Mouse (Mus musculus) liver, adult 2 months (tissue): Measurements from ENCODE around the gene Pknox1. TPM values are rescaled to one million over a fixed set of nuclear protein-coding genes. Genes with fewer than 3 reads are reported as not detected.
"Not testable (repeated sequence)": the region's sequence is repeated elsewhere in the genome, so short reads cannot be mapped to it uniquely, and the experiment has no call there.

Experiments
- DNase-seq: peaks from one replicate; pipeline ENCODE4 v3.0.0-alpha.2; 2011; ENCODE audit warnings: low read depth, low spot score; ENCODE audit errors: extremely low read depth
- H3K27ac ChIP-seq: fragments of 200-500 bp; replicated peaks from 2 replicates; pipeline ENCODE4 v1.5.1; 2012; ENCODE audit warnings: low read depth, mild to moderate bottlenecking, control low read depth, inconsistent platforms, low read length; ENCODE audit not compliant: insufficient read depth
- H3K27me3 ChIP-seq: fragments of 200-500 bp; 2 replicates; pipeline ENCODE4 v1.6.1; 2012; ENCODE audit warnings: mild to moderate bottlenecking, moderate library complexity, low read length, inconsistent platforms; ENCODE audit not compliant: control insufficient read depth, insufficient read depth
- H3K36me3 ChIP-seq: fragments of 200-500 bp; 2 replicates; pipeline ENCODE4 v1.6.1; 2012; ENCODE audit warnings: low read length, inconsistent platforms; ENCODE audit not compliant: control insufficient read depth, insufficient read depth
- H3K4me1 ChIP-seq: fragments of 200-500 bp; 2 replicates; pipeline ENCODE4 v1.6.1; 2011; ENCODE audit warnings: low read length; ENCODE audit not compliant: control insufficient read depth, insufficient read depth
- H3K4me3 ChIP-seq: fragments of 200-500 bp; 2 replicates; pipeline ENCODE4 v1.5.1; 2011; ENCODE audit warnings: low read depth, mild to moderate bottlenecking, control low read depth, low read length, moderate library complexity; ENCODE audit not compliant: insufficient read depth
- H3K79me2 ChIP-seq: fragments of 200-500 bp; 2 replicates; pipeline ENCODE4 v1.6.1; 2012; ENCODE audit warnings: inconsistent platforms, mild to moderate bottlenecking, low read length, moderate library complexity; ENCODE audit not compliant: control insufficient read depth, insufficient read depth
- H3K9ac ChIP-seq: fragments of 200-500 bp; 2 replicates; pipeline ENCODE4 v1.6.1; 2012; ENCODE audit warnings: low read depth, mild to moderate bottlenecking, control low read depth, inconsistent platforms, low read length
- CTCF ChIP-seq: fragments of 200-500 bp; IDR thresholded peaks from 2 replicates; pipeline ENCODE4 v1.5.1; 2011; ENCODE audit warnings: low read depth, low read length, control low read depth
- POLR2A ChIP-seq: fragments of 200-500 bp; IDR thresholded peaks from 2 replicates; pipeline ENCODE4 v1.6.1; 2011; ENCODE audit warnings: low read length, control low read depth; ENCODE audit not compliant: insufficient read depth; ENCODE audit errors: extremely low read depth
- WGBS: fragments of 180-500 bp; shearing (Covaris S2); methylation state at CpG from one replicate; pipeline ENCODE4 v1.1.7; 2018; 5-methylcytosine and 5-hydroxymethylcytosine counted together
- polyA plus RNA-seq: library from polyadenylated mRNA; depleted of rRNA; stranded (reverse); fragments of >200 nt; gene quantifications from 2 replicates; pipeline ENCODE4 v1.2.3, GENCODE M21; 2012
- total RNA-seq: library from RNA; depleted of rRNA; stranded (reverse); fragments of >200 nt; gene quantifications from 2 replicates; pipeline ENCODE4 v1.2.3, GENCODE M21; 2014

Pknox1 gene
- total and polyA plus RNA-seq, 2 experiments, result 10.3 to 10.7 TPM

GRCm38 (mm10) chr17:31546444-31547196 lies 17.9 kb upstream of the Pknox1 start:
- Histone ChIP-seq H3K79me2 (no peaks in the 10 kb centered on the region), H3K27me3 (no peaks in the 10 kb centered on the region), H3K9ac (no peak overlapping the region), H3K36me3 (no peaks in the 10 kb centered on the region), H3K27ac (no peak overlapping the region), H3K4me1 (no peaks in the 10 kb centered on the region), H3K4me3 (no peak overlapping the region)
- DNase-seq, result no peak
- TF ChIP-seq CTCF, result no peak
- TF ChIP-seq POLR2A, result no peak
- WGBS, result 87% methylated on average over 9 of the region's 9 CpGs

DNA sequence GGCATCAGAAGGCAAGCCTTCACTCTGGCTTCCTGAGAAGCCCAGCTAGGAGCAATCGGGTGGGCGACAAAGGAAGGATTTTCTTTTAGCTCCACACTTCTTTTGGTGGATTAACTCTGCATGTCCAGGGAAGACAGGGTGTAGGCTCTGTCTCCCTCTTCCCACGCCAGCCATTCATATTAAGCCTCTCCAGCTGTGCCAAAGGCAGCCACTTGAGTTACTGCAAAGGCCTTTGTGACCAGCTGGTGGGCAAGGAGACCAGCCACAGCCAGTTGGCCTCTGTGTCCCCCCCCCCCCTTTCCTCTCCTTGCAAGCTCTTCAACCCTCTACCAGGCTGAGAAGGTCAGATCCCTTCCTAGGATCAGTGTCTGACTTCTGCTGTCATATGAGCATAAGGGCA lies 16.6 kb upstream of the Pknox1 start:
- Histone ChIP-seq H3K79me2 (no peaks in the 10 kb centered on the region), H3K36me3 (no peaks in the 10 kb centered on the region), H3K9ac (no peak overlapping the region), H3K4me3 (no peak overlapping the region), H3K4me1 (no peaks in the 10 kb centered on the region), H3K27ac (no peak overlapping the region), H3K27me3 (no peaks in the 10 kb centered on the region)
- DNase-seq, result no peak
- TF ChIP-seq CTCF, result no peak
- TF ChIP-seq POLR2A, result no peak
- 87% methylated on average over 3 of the region's 3 CpGs for WGBS

DNA sequence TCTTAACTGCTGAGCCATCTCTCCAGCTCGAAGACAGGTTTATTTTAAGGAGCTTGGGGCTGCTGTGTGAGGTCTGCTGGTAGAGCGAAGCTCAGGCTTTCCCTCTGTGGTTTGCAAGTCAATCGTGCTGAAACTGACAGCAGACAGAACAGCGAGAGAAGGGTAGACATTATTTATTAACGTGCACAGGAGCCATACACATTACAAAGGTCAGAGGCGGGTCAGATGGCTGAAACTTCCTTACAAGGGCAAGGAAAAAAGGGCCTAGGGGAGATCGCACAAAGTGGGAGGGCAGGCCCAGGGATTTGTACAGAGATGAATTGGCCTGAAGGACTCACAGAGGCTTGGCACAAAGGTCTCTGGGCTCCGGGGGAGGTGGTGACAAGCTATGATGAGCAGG lies 15.1 kb upstream of the Pknox1 start:
- no peak for DNase-seq
- no peak overlapping the region for H3K27ac ChIP-seq

DNA sequence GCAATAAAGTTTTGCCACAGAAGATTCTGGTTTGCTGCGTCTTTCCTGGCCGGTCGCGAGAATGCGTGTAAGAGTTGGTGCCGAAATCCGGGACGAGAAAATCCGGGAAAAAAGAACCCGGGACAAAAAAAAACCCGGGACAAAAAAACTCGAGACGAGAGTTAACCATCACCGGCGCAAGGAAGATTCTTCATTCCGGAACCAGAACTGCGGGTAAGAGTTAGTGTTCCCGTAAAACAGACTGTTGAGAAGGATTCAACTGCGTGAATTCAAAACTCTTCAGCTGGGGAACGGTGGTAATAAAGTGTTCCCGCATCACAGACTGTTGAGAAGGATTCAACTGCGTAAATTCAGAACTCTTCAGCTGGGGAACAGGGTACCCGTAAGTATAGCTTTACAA lies 11.9 kb upstream of the Pknox1 start:
- not testable (repeated sequence) for H3K4me1 ChIP-seq, H3K27ac ChIP-seq, H3K9ac ChIP-seq, H3K27me3 ChIP-seq, H3K36me3 ChIP-seq, H3K4me3 ChIP-seq, H3K79me2 ChIP-seq, DNase-seq
- 92% methylated on average over 22 of the region's 23 CpGs for WGBS

More for the DNA sequence above, 15.1 kb upstream of the Pknox1 start:
- 66% methylated on average over 8 of the region's 8 CpGs for WGBS
- no peaks in the 10 kb centered on the region for H3K36me3 ChIP-seq
- no peak overlapping the region for H3K4me3 ChIP-seq
- H3K79me2 ChIP-seq, result no peaks in the 10 kb centered on the region
- no peak overlapping the region for H3K9ac ChIP-seq
- TF ChIP-seq POLR2A (no peak), CTCF (no peak)
- H3K4me1 ChIP-seq, result no peaks in the 10 kb centered on the region
- H3K27me3 ChIP-seq, result no peaks in the 10 kb centered on the region

- no peak for TF ChIP-seq POLR2A
- no peak for TF ChIP-seq CTCF
- no peaks in the 10 kb centered on the region for H3K36me3 ChIP-seq
- 81% methylated on average over 4 of the region's 4 CpGs for WGBS
- no peaks in the 10 kb centered on the region for H3K79me2 ChIP-seq
- no peaks in the 10 kb centered on the region for H3K27me3 ChIP-seq
- no peaks in the 10 kb centered on the region for H3K4me1 ChIP-seq
- H3K27ac ChIP-seq, result no peak overlapping the region
- H3K9ac ChIP-seq, result no peak overlapping the region
- H3K4me3 ChIP-seq, result no peak overlapping the region
- DNase-seq, result no peak
Observed at GRCm38 (mm10) chr17:31556253-31556652, 8.3 kb upstream of the Pknox1 start.

- TF ChIP-seq CTCF (no peak), POLR2A (no peak)
- 82% methylated on average over 11 of the region's 11 CpGs for WGBS
- Histone ChIP-seq H3K36me3 (no peaks in the 10 kb centered on the region), H3K4me3 (no peak overlapping the region; the same call in 1 of the 2 replicates), H3K79me2 (no peaks in the 10 kb centered on the region), H3K27ac (no peak overlapping the region), H3K27me3 (no peaks in the 10 kb centered on the region), H3K4me1 (no peaks in the 10 kb centered on the region), H3K9ac (no peak overlapping the region)
- no peak for DNase-seq
Observed at GRCm38 (mm10) chr17:31557124-31557880, 7.2 kb upstream of the Pknox1 start.
